Mouse (Mus musculus) kidney, adult 2 months (tissue): Measurements from ENCODE around the gene Rgs7bp.

Experiments
- CTCF ChIP-seq: fragments of 200-500 bp; conservative IDR thresholded peaks from 2 replicates; pipeline ENCODE4 v1.5.1; 2011; ENCODE audit warnings: low read depth, mild to moderate bottlenecking, control low read depth, low read length, moderate library complexity, mixed read lengths; ENCODE audit not compliant: insufficient read depth, insufficient read length
- POLR2A ChIP-seq: fragments of 200-500 bp; IDR thresholded peaks from one replicate; pipeline ENCODE4 v1.6.1; 2011; ENCODE audit warnings: low read depth, low read length, control low read depth

DNA sequence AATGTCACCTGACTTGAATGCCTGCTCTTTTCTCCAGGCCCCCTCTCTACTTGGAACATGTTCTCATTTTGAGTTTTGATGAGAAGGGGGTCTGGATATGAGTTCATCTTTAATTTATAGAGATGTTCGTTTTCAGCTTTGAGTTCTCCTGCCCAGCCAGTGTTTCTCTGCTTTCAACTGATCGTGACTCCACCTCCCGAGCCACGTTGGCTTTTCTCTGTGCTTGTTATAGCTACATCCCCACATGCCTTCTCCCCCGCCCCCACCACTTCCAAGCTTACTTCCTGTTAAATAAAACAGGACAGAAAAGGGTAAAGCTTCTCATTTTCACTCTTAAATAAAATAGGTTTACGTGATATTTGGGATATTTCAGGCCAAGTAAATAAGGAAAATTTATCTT lies 3.3 kb downstream of the Rgs7bp start:
- no peak for TF ChIP-seq CTCF
- no peak for TF ChIP-seq POLR2A
